Mouse (Mus musculus) embryonic facial prominence, embryonic 13.5 days (tissue): ENCODE data around the gene Mpp6. TPM values are rescaled to one million over a fixed set of nuclear protein-coding genes. Genes with fewer than 3 reads are reported as not detected.

ENCODE experiments used
- ATAC-seq: fragments of 200-750 bp; cut with Nextera tagmentation; 2 replicates; pipeline ENCODE4 v1.8.0; 2017; ENCODE audit warnings: low read depth; ENCODE audit not compliant: insufficient number of reproducible peaks, insufficient read depth, low FRiP score, low TSS enrichment
- H3K27ac ChIP-seq: fragments of 300-500 bp; sonication (generic); 2 replicates; pipeline ENCODE4 v1.5.1; 2015; ENCODE audit warnings: moderate library complexity, mild to moderate bottlenecking, inconsistent platforms
- H3K27me3 ChIP-seq: fragments of 300-500 bp; sonication (generic); 2 replicates; pipeline ENCODE4 v1.6.1; 2015; ENCODE audit warnings: mild to moderate bottlenecking, inconsistent platforms
- H3K36me3 ChIP-seq: fragments of 300-500 bp; sonication (generic); 2 replicates; pipeline ENCODE4 v1.6.1; 2015; ENCODE audit warnings: mild to moderate bottlenecking, inconsistent platforms
- H3K4me1 ChIP-seq: fragments of 300-500 bp; sonication (generic); 2 replicates; pipeline ENCODE4 v1.6.1; 2015; ENCODE audit warnings: inconsistent platforms
- H3K4me2 ChIP-seq: fragments of 300-500 bp; sonication (generic); 2 replicates; pipeline ENCODE4 v1.6.1; 2015; ENCODE audit warnings: moderate library complexity, mild to moderate bottlenecking, inconsistent platforms
- H3K4me3 ChIP-seq: fragments of 300-500 bp; sonication (generic); 2 replicates; pipeline ENCODE4 v1.5.1; 2015; ENCODE audit warnings: mild to moderate bottlenecking, inconsistent platforms
- H3K9ac ChIP-seq: fragments of 300-500 bp; sonication (generic); 2 replicates; pipeline ENCODE4 v1.6.1; 2015; ENCODE audit warnings: mild to moderate bottlenecking, inconsistent platforms
- H3K9me3 ChIP-seq: fragments of 300-500 bp; sonication (generic); 2 replicates; pipeline ENCODE4 v1.6.1; 2016; ENCODE audit warnings: inconsistent platforms
- WGBS: fragments of 180-500 bp; shearing (Covaris S2); methylation state at CpG from one replicate; pipeline ENCODE4 v1.1.7; 2015; ENCODE audit warnings: mixed read lengths; 5-methylcytosine and 5-hydroxymethylcytosine counted together
- polyA plus RNA-seq: library from polyadenylated mRNA; unstranded; fragments of >200 nt; fragmentation: Nextera tagmentation; extraction: Ambion mirVana; gene quantifications from 2 replicates; pipeline ENCODE4 v1.2.1, GENCODE M21; 2015

Mpp6 gene
- polyA plus RNA-seq, 1 experiment from 2014 or later = 54.8 TPM

- no peak overlapping the region for H3K27ac ChIP-seq
- H3K27me3 ChIP-seq = no peaks in the 10 kb centered on the region
- no peak for ATAC-seq
- H3K4me3 ChIP-seq = no peak overlapping the region
- H3K9me3 ChIP-seq = no peaks in the 10 kb centered on the region
- H3K4me1 ChIP-seq = no peaks in the 10 kb centered on the region
- WGBS = 83% methylated on average over 4 of the region's 4 CpGs
- H3K36me3 ChIP-seq = peaks cover 4% of the 10 kb centered on the region; the same call in 1 of the 2 replicates
- H3K9ac ChIP-seq = no peak overlapping the region
- no peak overlapping the region for H3K4me2 ChIP-seq
Measured at GRCm38 (mm10) chr6:50149378-50149777, 39.3 kb downstream of the Mpp6 start.

GRCm38 (mm10) chr6:50159842-50160241 lies 49.8 kb downstream of the Mpp6 start:
- peaks cover 3% of the 10 kb centered on the region; the same call in 1 of the 2 replicates for H3K36me3 ChIP-seq
- no peak overlapping the region for H3K4me3 ChIP-seq
- H3K9ac ChIP-seq = no peak overlapping the region
- 85% methylated on average over 6 of the region's 6 CpGs for WGBS
- H3K4me1 ChIP-seq = no peaks in the 10 kb centered on the region
- ATAC-seq = no peak
- H3K27me3 ChIP-seq = no peaks in the 10 kb centered on the region
- H3K27ac ChIP-seq = no peak overlapping the region
- H3K4me2 ChIP-seq = no peak overlapping the region
- H3K9me3 ChIP-seq = no peaks in the 10 kb centered on the region

GRCm38 (mm10) chr6:50163013-50163412 lies 53.0 kb downstream of the Mpp6 start:
- Histone ChIP-seq H3K27me3 (no peaks in the 10 kb centered on the region), H3K27ac (no peak overlapping the region), H3K4me2 (no peak overlapping the region), H3K4me3 (no peak overlapping the region), H3K36me3 (peaks cover 3% of the 10 kb centered on the region; the same call in 1 of the 2 replicates), H3K9me3 (no peaks in the 10 kb centered on the region), H3K4me1 (no peaks in the 10 kb centered on the region), H3K9ac (no peak overlapping the region)
- 85% methylated on average over 3 of the region's 3 CpGs for WGBS
- no peak for ATAC-seq

GRCm38 (mm10) chr6:50168821-50169220 lies 58.8 kb downstream of the Mpp6 start:
- no peak for ATAC-seq
- no peak overlapping the region for H3K4me2 ChIP-seq
- no peak overlapping the region for H3K4me3 ChIP-seq
- H3K9me3 ChIP-seq = peaks cover 3% of the 10 kb centered on the region; the same call in 1 of the 2 replicates
- no peaks in the 10 kb centered on the region for H3K4me1 ChIP-seq
- H3K9ac ChIP-seq = no peak overlapping the region
- H3K27me3 ChIP-seq = no peaks in the 10 kb centered on the region
- no peak overlapping the region for H3K27ac ChIP-seq
- WGBS = 86% methylated on average over 4 of the region's 4 CpGs
- peaks cover 11% of the 10 kb centered on the region for H3K36me3 ChIP-seq

- H3K9me3 ChIP-seq = peaks cover 3% of the 10 kb centered on the region; the same call in 1 of the 2 replicates
- H3K27me3 ChIP-seq = no peaks in the 10 kb centered on the region
- H3K9ac ChIP-seq = no peak overlapping the region
- H3K4me1 ChIP-seq = no peaks in the 10 kb centered on the region
- ATAC-seq = no peak
- H3K36me3 ChIP-seq = peaks cover 13% of the 10 kb centered on the region
- no peak overlapping the region for H3K4me2 ChIP-seq
- no peak overlapping the region for H3K4me3 ChIP-seq
- H3K27ac ChIP-seq = no peak overlapping the region
Measured at GRCm38 (mm10) chr6:50169771-50170170, 59.7 kb downstream of the Mpp6 start.

DNA sequence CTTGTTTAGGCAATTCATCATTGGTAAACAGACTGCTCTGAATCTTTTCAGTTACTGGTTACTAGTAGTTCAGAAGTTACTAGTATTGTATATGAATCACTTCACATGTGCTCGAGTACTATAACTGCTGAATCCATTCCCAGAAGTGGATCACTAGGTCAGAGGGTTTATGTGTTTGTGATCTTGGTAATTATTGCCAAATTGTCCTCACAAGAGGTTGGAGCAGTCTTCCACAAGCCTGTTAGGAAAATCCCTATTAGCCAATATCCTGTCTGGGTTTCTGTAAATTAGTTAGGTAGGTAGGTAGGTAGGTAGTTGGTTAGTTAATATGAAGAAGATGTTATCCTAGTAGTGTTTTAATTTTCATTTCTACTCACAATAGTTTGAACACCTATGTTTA lies 65.7 kb downstream of the Mpp6 start:
- H3K4me2 ChIP-seq = no peak overlapping the region
- peaks cover 11% of the 10 kb centered on the region for H3K36me3 ChIP-seq
- WGBS = 88% methylated on average over 1 of the region's 1 CpGs

GRCm38 (mm10) chr6:50180189-50180588 lies 70.1 kb downstream of the Mpp6 start:
- Histone ChIP-seq H3K27me3 (no peaks in the 10 kb centered on the region), H3K36me3 (peaks cover 13% of the 10 kb centered on the region; the same call in 1 of the 2 replicates), H3K9ac (no peak overlapping the region), H3K4me1 (no peaks in the 10 kb centered on the region), H3K27ac (no peak overlapping the region), H3K9me3 (no peaks in the 10 kb centered on the region), H3K4me3 (no peak overlapping the region), H3K4me2 (no peak overlapping the region)
- 78% methylated on average over 4 of the region's 4 CpGs for WGBS
- no peak for ATAC-seq

More for the DNA sequence above, 65.7 kb downstream of the Mpp6 start:
- H3K9ac ChIP-seq = no peak overlapping the region
- no peak for ATAC-seq
- no peaks in the 10 kb centered on the region for H3K27me3 ChIP-seq
- peaks cover 3% of the 10 kb centered on the region; the same call in 1 of the 2 replicates for H3K9me3 ChIP-seq
- H3K4me1 ChIP-seq = no peaks in the 10 kb centered on the region
- H3K27ac ChIP-seq = no peak overlapping the region
- H3K4me3 ChIP-seq = no peak overlapping the region

DNA sequence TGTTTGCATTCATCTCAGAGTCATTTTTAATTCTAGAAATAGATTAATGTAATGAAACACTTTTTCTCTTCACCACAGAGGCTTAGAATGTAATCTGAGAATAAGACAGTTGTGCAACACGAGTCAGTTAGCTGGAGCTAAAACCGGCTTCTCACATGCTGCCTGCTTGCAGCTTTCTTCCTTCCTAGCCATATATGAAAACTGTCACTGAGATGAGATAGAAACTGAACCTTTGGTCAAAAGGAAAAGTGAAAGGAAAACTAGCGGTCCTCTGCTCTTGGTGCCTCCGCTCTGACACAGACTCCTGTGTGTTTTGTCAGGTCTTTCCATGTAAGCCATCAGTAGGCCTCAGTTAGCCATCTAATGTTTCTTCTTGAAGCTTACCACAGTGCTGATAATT lies 77.9 kb downstream of the Mpp6 start:
- Histone ChIP-seq H3K27ac (no peak overlapping the region), H3K4me3 (no peak overlapping the region), H3K9me3 (no peaks in the 10 kb centered on the region), H3K4me2 (no peak overlapping the region), H3K9ac (no peak overlapping the region), H3K27me3 (no peaks in the 10 kb centered on the region), H3K4me1 (0 out of 2 replicates have a peak, but pooled peaks cover 4% of the 10 kb centered on the region), H3K36me3 (peaks cover 18% of the 10 kb centered on the region)
- ATAC-seq = no peak
- WGBS = 64% methylated on average over 4 of the region's 4 CpGs

GRCm38 (mm10) chr6:50189376-50189775 lies 79.3 kb downstream of the Mpp6 start:
- Histone ChIP-seq H3K36me3 (peaks cover 13% of the 10 kb centered on the region), H3K4me3 (no peak overlapping the region), H3K27ac (no peak overlapping the region), H3K9me3 (no peaks in the 10 kb centered on the region), H3K4me2 (no peak overlapping the region), H3K9ac (no peak overlapping the region), H3K4me1 (0 out of 2 replicates have a peak, but pooled peaks cover 4% of the 10 kb centered on the region), H3K27me3 (no peaks in the 10 kb centered on the region)
- no peak for ATAC-seq

DNA sequence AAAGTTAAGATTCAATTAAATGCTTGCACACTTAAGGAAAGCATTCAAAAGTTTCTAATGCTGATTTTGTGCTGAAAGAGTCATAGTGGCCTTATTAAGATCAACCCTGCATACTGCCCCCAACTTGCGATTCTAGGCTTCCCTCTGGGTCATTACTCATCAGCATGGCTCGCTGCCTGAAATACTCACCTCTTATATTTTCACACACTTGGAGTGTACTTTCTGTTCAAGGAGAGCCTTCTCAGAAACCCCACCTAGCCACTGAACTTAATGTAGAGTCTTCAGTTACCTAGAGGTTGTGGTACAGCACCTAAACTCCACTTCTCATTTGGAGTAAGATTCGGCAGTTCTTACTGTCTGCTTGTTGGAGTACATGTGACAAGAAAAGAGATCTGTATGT lies 81.6 kb downstream of the Mpp6 start:
- no peak for ATAC-seq

DNA sequence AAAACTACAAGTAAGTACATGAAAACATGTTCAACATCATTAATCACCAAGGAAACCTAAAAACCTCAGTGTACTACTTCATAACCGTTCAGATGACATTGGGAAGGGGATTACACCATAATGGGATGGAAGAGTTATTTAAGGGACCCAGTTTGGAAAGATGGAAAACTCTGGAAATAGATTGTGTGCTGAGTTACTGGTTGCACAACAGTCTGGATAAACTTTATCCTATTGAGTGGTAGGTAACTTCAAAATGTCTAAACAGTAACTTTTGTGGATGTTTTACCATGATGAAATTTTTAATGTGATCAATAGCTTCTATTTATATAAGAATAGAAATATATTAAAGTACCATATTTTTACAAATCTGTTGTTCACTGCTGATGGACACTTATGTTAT lies 82.1 kb downstream of the Mpp6 start:
- Histone ChIP-seq H3K4me1 (0 out of 2 replicates have a peak, but pooled peaks cover 4% of the 10 kb centered on the region), H3K9me3 (no peaks in the 10 kb centered on the region), H3K9ac (no peak overlapping the region), H3K4me2 (no peak overlapping the region), H3K4me3 (no peak overlapping the region), H3K36me3 (peaks cover 18% of the 10 kb centered on the region), H3K27me3 (no peaks in the 10 kb centered on the region), H3K27ac (no peak overlapping the region)
- 83% methylated on average over 1 of the region's 1 CpGs for whole genome bisulfite sequencing
- no peak for ATAC-seq

More for the DNA sequence above, 81.6 kb downstream of the Mpp6 start:
- Histone ChIP-seq H3K4me1 (0 out of 2 replicates have a peak, but pooled peaks cover 4% of the 10 kb centered on the region), H3K27me3 (no peaks in the 10 kb centered on the region), H3K27ac (no peak overlapping the region), H3K4me2 (no peak overlapping the region), H3K9me3 (no peaks in the 10 kb centered on the region), H3K4me3 (no peak overlapping the region), H3K36me3 (peaks cover 18% of the 10 kb centered on the region), H3K9ac (no peak overlapping the region)
- WGBS = 89% methylated on average over 3 of the region's 3 CpGs

DNA sequence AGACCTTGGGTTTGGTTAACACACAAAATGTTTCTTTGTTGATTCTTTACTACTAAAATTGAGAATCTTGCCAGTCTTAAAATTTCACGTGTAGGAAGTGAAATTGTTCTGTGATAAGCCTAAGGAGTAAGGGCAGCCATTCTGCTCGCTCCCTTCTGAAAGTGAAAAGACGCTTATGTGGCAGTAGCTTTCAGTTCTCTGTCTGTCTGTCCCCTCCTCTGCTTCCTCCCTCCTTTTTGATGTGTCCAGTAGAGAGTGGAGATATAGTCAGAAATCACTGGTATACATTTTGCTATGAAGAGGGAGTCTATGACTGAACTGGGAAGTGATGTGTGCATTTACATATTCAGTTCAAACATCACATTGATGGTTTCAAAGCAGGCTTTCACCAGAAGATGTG lies 82.8 kb downstream of the Mpp6 start:
- no peak for ATAC-seq
- Histone ChIP-seq H3K4me2 (no peak overlapping the region), H3K9ac (no peak overlapping the region), H3K27ac (no peak overlapping the region), H3K9me3 (no peaks in the 10 kb centered on the region), H3K4me1 (0 out of 2 replicates have a peak, but pooled peaks cover 4% of the 10 kb centered on the region), H3K36me3 (peaks cover 23% of the 10 kb centered on the region), H3K27me3 (no peaks in the 10 kb centered on the region), H3K4me3 (no peak overlapping the region)
- 86% methylated on average over 3 of the region's 3 CpGs for WGBS
